Mouse (Mus musculus) cortical plate, adult 2 months (tissue): ENCODE measurements around the gene Tcaf1.

Experiments used
- CTCF ChIP-seq: fragments of 200-500 bp; IDR thresholded peaks from 2 replicates; pipeline ENCODE4 v1.5.1; 2011; ENCODE audit warnings: mild to moderate bottlenecking, control low read depth, low read length; ENCODE audit not compliant: insufficient read depth; ENCODE audit errors: extremely low read depth
- POLR2A ChIP-seq: fragments of 200-500 bp; IDR thresholded peaks from 2 replicates; pipeline ENCODE4 v1.6.1; 2011; ENCODE audit warnings: mild to moderate bottlenecking, low read length, control low read depth; ENCODE audit not compliant: insufficient read depth; ENCODE audit errors: extremely low read depth

DNA sequence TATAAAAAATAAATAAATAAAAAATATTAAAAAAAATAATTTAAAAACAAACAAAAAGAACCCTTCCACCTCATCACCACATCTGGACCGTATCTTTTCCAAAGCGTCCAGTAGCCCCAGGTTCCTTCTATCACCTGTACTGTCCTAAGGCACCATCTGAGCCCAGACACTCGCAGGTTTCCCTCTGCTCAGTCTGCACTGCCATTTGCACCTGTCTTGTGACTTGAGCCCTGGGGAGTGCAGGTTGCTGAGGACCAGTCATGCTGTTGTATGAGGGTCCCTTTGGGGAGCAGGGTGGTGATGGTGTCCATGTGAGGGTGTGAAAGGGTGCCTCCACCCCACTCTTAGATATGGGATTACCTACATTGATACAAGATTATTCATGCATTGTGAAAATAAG, 33.9 kb downstream of the Tcaf1 start:
- TF ChIP-seq CTCF (no peak), POLR2A (no peak)
